Mouse (Mus musculus) neural tube, embryonic 11.5 days (tissue): Measurements from ENCODE around the gene Bag2. TPM values are rescaled to one million over a fixed set of nuclear protein-coding genes. Genes with fewer than 3 reads are reported as not detected.

ENCODE experiments used
- ATAC-seq: fragments of 200-750 bp; cut with Nextera tagmentation; 2 replicates; pipeline ENCODE4 v1.8.0; 2017; ENCODE audit warnings: moderate number of reproducible peaks, mild to moderate bottlenecking, moderate TSS enrichment, moderate library complexity; ENCODE audit not compliant: insufficient read depth, low FRiP score, low TSS enrichment
- DNase-seq: peaks from one replicate; pipeline ENCODE4 v3.0.0-alpha.2; 2015; ENCODE audit warnings: low spot score
- H3K27ac ChIP-seq: fragments of 300-500 bp; sonication (generic); 2 replicates; pipeline ENCODE4 v1.5.1; 2014; ENCODE audit warnings: low read depth, mild to moderate bottlenecking, low read length
- H3K27me3 ChIP-seq: fragments of 300-500 bp; sonication (generic); 2 replicates; pipeline ENCODE4 v1.6.1; 2014; ENCODE audit warnings: mild to moderate bottlenecking, low read length, mixed read lengths; ENCODE audit not compliant: control insufficient read depth, insufficient read depth
- H3K36me3 ChIP-seq: fragments of 300-500 bp; sonication (generic); 2 replicates; pipeline ENCODE4 v1.6.1; 2014; ENCODE audit warnings: mild to moderate bottlenecking, low read length, moderate library complexity, mixed read lengths; ENCODE audit not compliant: control insufficient read depth, insufficient read depth
- H3K4me1 ChIP-seq: fragments of 300-500 bp; sonication (generic); 2 replicates; pipeline ENCODE4 v1.6.1; 2014; ENCODE audit warnings: low read length, mixed read lengths; ENCODE audit not compliant: control insufficient read depth, insufficient read depth
- H3K4me2 ChIP-seq: fragments of 300-500 bp; sonication (generic); 2 replicates; pipeline ENCODE4 v1.6.1; 2014; ENCODE audit warnings: low read depth, mild to moderate bottlenecking, moderate library complexity
- H3K4me3 ChIP-seq: fragments of 300-500 bp; sonication (generic); 2 replicates; pipeline ENCODE4 v1.5.1; 2014; ENCODE audit warnings: low read depth, low read length
- H3K9ac ChIP-seq: fragments of 300-500 bp; sonication (generic); 2 replicates; pipeline ENCODE4 v1.6.1; 2014; ENCODE audit warnings: mild to moderate bottlenecking, low read length
- H3K9me3 ChIP-seq: fragments of 300-500 bp; sonication (generic); 2 replicates; pipeline ENCODE4 v1.6.1; 2016; ENCODE audit warnings: low read length; ENCODE audit not compliant: control insufficient read depth
- WGBS: fragments of 180-500 bp; shearing (Covaris S2); extraction: QIAGEN DNeasy Blood & Tissue Kit; methylation state at CpG from one replicate; pipeline ENCODE4 v1.1.7; 2014; 5-methylcytosine and 5-hydroxymethylcytosine counted together
- polyA plus RNA-seq: library from polyadenylated mRNA; unstranded; fragments of >200 nt; fragmentation: Nextera tagmentation; extraction: Ambion mirVana; gene quantifications from 2 replicates; pipeline ENCODE4 v1.2.1, GENCODE M21; 2014

Bag2 gene
- polyA plus RNA-seq, 1 experiment from 2014 or later, result 29.5 TPM

GRCm38 (mm10) chr1:33739302-33739701 is 18.3 kb downstream of the Bag2 start:
- Histone ChIP-seq H3K9ac (no peak overlapping the region), H3K9me3 (no peaks in the 10 kb centered on the region), H3K27ac (no peak overlapping the region), H3K36me3 (peaks cover 2% of the 10 kb centered on the region; the same call in 1 of the 2 replicates), H3K4me3 (no peak overlapping the region), H3K27me3 (no peaks in the 10 kb centered on the region), H3K4me1 (no peaks in the 10 kb centered on the region), H3K4me2 (no peak overlapping the region)
- peak; percentile 81 for DNase-seq
- WGBS, result 37% methylated on average over 12 of the region's 12 CpGs
- ATAC-seq, result peak; percentile 71; the same call in 1 of the 2 replicates

- ATAC-seq (peak; percentile 17; the same call in 1 of the 2 replicates), DNase-seq (no peak)
- Histone ChIP-seq H3K9ac (no peak overlapping the region), H3K27ac (no peak overlapping the region), H3K4me3 (no peak overlapping the region), H3K4me2 (no peak overlapping the region), H3K9me3 (no peaks in the 10 kb centered on the region), H3K27me3 (no peaks in the 10 kb centered on the region), H3K4me1 (no peaks in the 10 kb centered on the region), H3K36me3 (peaks cover 2% of the 10 kb centered on the region; the same call in 1 of the 2 replicates)
- 92% methylated on average over 11 of the region's 11 CpGs for WGBS
These were observed 18.8 kb downstream of the Bag2 start for GRCm38 (mm10) chr1:33738681-33739278.

GRCm38 (mm10) chr1:33738281-33738680 is 19.3 kb downstream of the Bag2 start:
- Histone ChIP-seq H3K4me3 (no peak overlapping the region), H3K4me1 (no peaks in the 10 kb centered on the region), H3K9ac (no peak overlapping the region), H3K9me3 (no peaks in the 10 kb centered on the region), H3K36me3 (peaks cover 2% of the 10 kb centered on the region; the same call in 1 of the 2 replicates), H3K27me3 (no peaks in the 10 kb centered on the region), H3K27ac (no peak overlapping the region), H3K4me2 (no peak overlapping the region)
- DNase-seq (no peak), ATAC-seq (no peak)
- 93% methylated on average over 11 of the region's 11 CpGs for WGBS

- DNase-seq (no peak), ATAC-seq (no peak)
- H3K4me2 ChIP-seq, result no peak overlapping the region
- no peaks in the 10 kb centered on the region for H3K9me3 ChIP-seq
- no peak overlapping the region for H3K4me3 ChIP-seq
- H3K27me3 ChIP-seq, result no peaks in the 10 kb centered on the region
- H3K36me3 ChIP-seq, result peaks cover 2% of the 10 kb centered on the region
- H3K9ac ChIP-seq, result no peak overlapping the region
- no peaks in the 10 kb centered on the region for H3K4me1 ChIP-seq
- WGBS, result 61% methylated on average over 5 of the region's 5 CpGs
- no peak overlapping the region for H3K27ac ChIP-seq
These were observed 23.5 kb downstream of the Bag2 start for GRCm38 (mm10) chr1:33734001-33734685.

- Histone ChIP-seq H3K4me2 (no peak overlapping the region), H3K27ac (no peak overlapping the region), H3K4me3 (no peak overlapping the region), H3K36me3 (peaks cover 2% of the 10 kb centered on the region; the same call in 1 of the 2 replicates), H3K9me3 (no peaks in the 10 kb centered on the region), H3K9ac (no peak overlapping the region), H3K4me1 (no peaks in the 10 kb centered on the region), H3K27me3 (no peaks in the 10 kb centered on the region)
- DNase-seq (no peak), ATAC-seq (no peak)
- 91% methylated on average over 9 of the region's 9 CpGs for WGBS
These were observed 24.6 kb downstream of the Bag2 start for GRCm38 (mm10) chr1:33733044-33733443.

- no peaks in the 10 kb centered on the region for H3K27me3 ChIP-seq
- H3K36me3 ChIP-seq, result peaks cover 7% of the 10 kb centered on the region
- ATAC-seq (no peak), DNase-seq (no peak)
- H3K9ac ChIP-seq, result no peak overlapping the region
- H3K9me3 ChIP-seq, result no peaks in the 10 kb centered on the region
- no peak overlapping the region for H3K4me2 ChIP-seq
- no peak overlapping the region for H3K27ac ChIP-seq
- WGBS, result 92% methylated on average over 5 of the region's 5 CpGs
- no peaks in the 10 kb centered on the region for H3K4me1 ChIP-seq
- H3K4me3 ChIP-seq, result no peak overlapping the region
These were observed 32.5 kb downstream of the Bag2 start for GRCm38 (mm10) chr1:33725086-33725485.

- no peaks in the 10 kb centered on the region for H3K4me1 ChIP-seq
- H3K4me2 ChIP-seq, result no peak overlapping the region
- no peak overlapping the region for H3K9ac ChIP-seq
- H3K27me3 ChIP-seq, result no peaks in the 10 kb centered on the region
- ATAC-seq (no peak), DNase-seq (no peak)
- WGBS, result 92% methylated on average over 6 of the region's 6 CpGs
- no peaks in the 10 kb centered on the region for H3K9me3 ChIP-seq
- H3K36me3 ChIP-seq, result peaks cover 7% of the 10 kb centered on the region
- no peak overlapping the region for H3K4me3 ChIP-seq
- no peak overlapping the region for H3K27ac ChIP-seq
These were observed 33.1 kb downstream of the Bag2 start for GRCm38 (mm10) chr1:33724516-33724915.

GRCm38 (mm10) chr1:33721020-33721419 is 36.6 kb downstream of the Bag2 start:
- no peak for ATAC-seq
- Histone ChIP-seq H3K27ac (no peak overlapping the region), H3K4me1 (no peaks in the 10 kb centered on the region), H3K4me2 (peak overlapping the region; percentile 67), H3K9ac (no peak overlapping the region), H3K9me3 (no peaks in the 10 kb centered on the region), H3K36me3 (peaks cover 7% of the 10 kb centered on the region), H3K27me3 (no peaks in the 10 kb centered on the region), H3K4me3 (no peak overlapping the region; the same call in 1 of the 2 replicates)
- no peak for DNase-seq
- 88% methylated on average over 7 of the region's 7 CpGs for WGBS

GRCm38 (mm10) chr1:33720231-33720630 is 37.4 kb downstream of the Bag2 start:
- ATAC-seq, result peak; percentile 58
- Histone ChIP-seq H3K27me3 (no peaks in the 10 kb centered on the region), H3K4me3 (peak overlapping the region; percentile 75), H3K36me3 (peaks cover 7% of the 10 kb centered on the region), H3K4me2 (peak overlapping the region; percentile 67), H3K27ac (peak overlapping the region; percentile 88), H3K4me1 (no peaks in the 10 kb centered on the region), H3K9me3 (no peaks in the 10 kb centered on the region), H3K9ac (peak overlapping the region; percentile 91)
- under 1% methylated on average over 37 of the region's 41 CpGs for WGBS
- DNase-seq, result no peak
